Mouse (Mus musculus) intestine, embryonic 15.5 days (tissue): ENCODE data around the gene Hsph1. TPM values are rescaled to one million over a fixed set of nuclear protein-coding genes. Genes with fewer than 3 reads are reported as not detected.

ENCODE experiments used
- ATAC-seq: fragments of 200-750 bp; cut with Nextera tagmentation; 2 replicates; pipeline ENCODE4 v1.8.0; 2017; ENCODE audit warnings: moderate TSS enrichment, moderate library complexity
- H3K27ac ChIP-seq: fragments of 300-500 bp; sonication (generic); 2 replicates; pipeline ENCODE4 v1.5.1; 2015; ENCODE audit warnings: mild to moderate bottlenecking, inconsistent platforms
- H3K27me3 ChIP-seq: fragments of 300-500 bp; sonication (generic); replicated peaks from 2 replicates; pipeline ENCODE4 v1.6.1; 2015; ENCODE audit warnings: inconsistent platforms
- H3K36me3 ChIP-seq: fragments of 300-500 bp; sonication (generic); 2 replicates; pipeline ENCODE4 v1.6.1; 2015; ENCODE audit warnings: inconsistent platforms
- H3K4me1 ChIP-seq: fragments of 300-500 bp; sonication (generic); replicated peaks from 2 replicates; pipeline ENCODE4 v1.6.1; 2015; ENCODE audit warnings: inconsistent platforms
- H3K4me2 ChIP-seq: fragments of 300-500 bp; sonication (generic); replicated peaks from 2 replicates; pipeline ENCODE4 v1.6.1; 2015; ENCODE audit warnings: mild to moderate bottlenecking, inconsistent platforms
- H3K4me3 ChIP-seq: fragments of 300-500 bp; sonication (generic); replicated peaks from 2 replicates; pipeline ENCODE4 v1.5.1; 2015; ENCODE audit warnings: inconsistent platforms
- H3K9ac ChIP-seq: fragments of 300-500 bp; sonication (generic); 2 replicates; pipeline ENCODE4 v1.6.1; 2015; ENCODE audit warnings: inconsistent platforms
- H3K9me3 ChIP-seq: fragments of 300-500 bp; sonication (generic); 2 replicates; pipeline ENCODE4 v1.6.1; 2016; ENCODE audit warnings: inconsistent platforms
- WGBS: fragments of 180-500 bp; shearing (Covaris S2); methylation state at CpG from one replicate; pipeline ENCODE4 v1.1.7; 2015; 5-methylcytosine and 5-hydroxymethylcytosine counted together
- polyA plus RNA-seq: library from polyadenylated mRNA; unstranded; fragments of >200 nt; fragmentation: Nextera tagmentation; extraction: Ambion mirVana; gene quantifications from 2 replicates; pipeline ENCODE4 v1.2.1, GENCODE M21; 2015

Hsph1 gene
- polyA plus RNA-seq, 1 experiment from 2014 or later: 56.8 TPM

- Histone ChIP-seq H3K9me3 (no peaks in the 10 kb centered on the region), H3K4me1 (no peaks in the 10 kb centered on the region), H3K27ac (no peak overlapping the region), H3K9ac (no peak overlapping the region), H3K4me3 (no peak overlapping the region), H3K36me3 (no peaks in the 10 kb centered on the region), H3K27me3 (no peaks in the 10 kb centered on the region), H3K4me2 (no peak overlapping the region)
- ATAC-seq: no peak
- 82% methylated on average over 8 of the region's 8 CpGs for WGBS
These were observed 29.0 kb downstream of the Hsph1 start for GRCm38 (mm10) chr5:149607083-149607720.

GRCm38 (mm10) chr5:149603241-149603640 is 32.9 kb downstream of the Hsph1 start:
- Histone ChIP-seq H3K36me3 (no peaks in the 10 kb centered on the region), H3K4me3 (no peak overlapping the region), H3K27ac (no peak overlapping the region), H3K9ac (no peak overlapping the region), H3K4me2 (no peak overlapping the region), H3K27me3 (no peaks in the 10 kb centered on the region), H3K4me1 (no peaks in the 10 kb centered on the region), H3K9me3 (no peaks in the 10 kb centered on the region)
- 66% methylated on average over 3 of the region's 3 CpGs for WGBS
- ATAC-seq: no peak

- no peak overlapping the region for H3K4me3 ChIP-seq
- H3K27ac ChIP-seq: no peak overlapping the region
- no peak overlapping the region for H3K9ac ChIP-seq
- no peaks in the 10 kb centered on the region for H3K27me3 ChIP-seq
- no peak for ATAC-seq
- H3K9me3 ChIP-seq: no peaks in the 10 kb centered on the region
- H3K36me3 ChIP-seq: no peaks in the 10 kb centered on the region
- 96% methylated on average over 3 of the region's 3 CpGs for WGBS
- no peaks in the 10 kb centered on the region for H3K4me1 ChIP-seq
- H3K4me2 ChIP-seq: no peak overlapping the region
These were observed 34.2 kb downstream of the Hsph1 start for GRCm38 (mm10) chr5:149601996-149602395.

GRCm38 (mm10) chr5:149597351-149597750 is 38.8 kb downstream of the Hsph1 start:
- 54% methylated on average over 18 of the region's 18 CpGs for WGBS

GRCm38 (mm10) chr5:149594215-149594614 is 42.0 kb downstream of the Hsph1 start:
- no peak overlapping the region for H3K9ac ChIP-seq
- no peak overlapping the region for H3K4me3 ChIP-seq
- no peaks in the 10 kb centered on the region for H3K9me3 ChIP-seq
- ATAC-seq: no peak
- WGBS: 85% methylated on average over 3 of the region's 3 CpGs
- H3K27me3 ChIP-seq: no peaks in the 10 kb centered on the region
- H3K4me2 ChIP-seq: no peak overlapping the region
- no peaks in the 10 kb centered on the region for H3K4me1 ChIP-seq
- H3K36me3 ChIP-seq: no peaks in the 10 kb centered on the region
- H3K27ac ChIP-seq: no peak overlapping the region

More at GRCm38 (mm10) chr5:149597351-149597750, 38.8 kb downstream of the Hsph1 start:
- H3K9me3 ChIP-seq: no peaks in the 10 kb centered on the region
- H3K4me3 ChIP-seq: no peak overlapping the region
- no peaks in the 10 kb centered on the region for H3K27me3 ChIP-seq
- no peak overlapping the region for H3K9ac ChIP-seq
- ATAC-seq: no peak
- H3K4me2 ChIP-seq: no peak overlapping the region
- H3K4me1 ChIP-seq: no peaks in the 10 kb centered on the region
- H3K27ac ChIP-seq: no peak overlapping the region
- no peaks in the 10 kb centered on the region for H3K36me3 ChIP-seq

GRCm38 (mm10) chr5:149589932-149590331 is 46.2 kb downstream of the Hsph1 start:
- no peaks in the 10 kb centered on the region for H3K36me3 ChIP-seq
- H3K4me1 ChIP-seq: 0 out of 2 replicates have a peak, but pooled peaks cover 5% of the 10 kb centered on the region
- H3K4me3 ChIP-seq: no peak overlapping the region
- no peak overlapping the region for H3K27ac ChIP-seq
- no peaks in the 10 kb centered on the region for H3K9me3 ChIP-seq
- WGBS: 41% methylated on average over 3 of the region's 3 CpGs
- no peak overlapping the region for H3K9ac ChIP-seq
- H3K4me2 ChIP-seq: no peak overlapping the region
- no peaks in the 10 kb centered on the region for H3K27me3 ChIP-seq
- ATAC-seq: no peak

- H3K9ac ChIP-seq: no peak overlapping the region
- H3K9me3 ChIP-seq: no peaks in the 10 kb centered on the region
- H3K4me1 ChIP-seq: 0 out of 2 replicates have a peak, but pooled peaks cover 8% of the 10 kb centered on the region
- 46% methylated on average over 7 of the region's 7 CpGs for WGBS
- H3K36me3 ChIP-seq: no peaks in the 10 kb centered on the region
- no peak overlapping the region for H3K27ac ChIP-seq
- no peak for ATAC-seq
- H3K4me2 ChIP-seq: no peak overlapping the region
- no peak overlapping the region for H3K4me3 ChIP-seq
- no peaks in the 10 kb centered on the region for H3K27me3 ChIP-seq
These were observed 47.2 kb downstream of the Hsph1 start for GRCm38 (mm10) chr5:149588814-149589534.

GRCm38 (mm10) chr5:149587327-149587895 is 48.8 kb downstream of the Hsph1 start:
- Histone ChIP-seq H3K9ac (no peak overlapping the region), H3K4me2 (no peak overlapping the region)

GRCm38 (mm10) chr5:149585910-149586309 is 50.3 kb downstream of the Hsph1 start:
- 68% methylated on average over 10 of the region's 10 CpGs for WGBS
- Histone ChIP-seq H3K4me2 (no peak overlapping the region), H3K4me1 (0 out of 2 replicates have a peak, but pooled peaks cover 8% of the 10 kb centered on the region), H3K4me3 (no peak overlapping the region), H3K9ac (no peak overlapping the region), H3K9me3 (no peaks in the 10 kb centered on the region), H3K27ac (no peak overlapping the region), H3K27me3 (no peaks in the 10 kb centered on the region), H3K36me3 (no peaks in the 10 kb centered on the region)
- ATAC-seq: no peak

More at GRCm38 (mm10) chr5:149587327-149587895, 48.8 kb downstream of the Hsph1 start:
- Histone ChIP-seq H3K4me3 (no peak overlapping the region), H3K9me3 (no peaks in the 10 kb centered on the region), H3K4me1 (0 out of 2 replicates have a peak, but pooled peaks cover 8% of the 10 kb centered on the region), H3K27me3 (no peaks in the 10 kb centered on the region), H3K36me3 (no peaks in the 10 kb centered on the region), H3K27ac (no peak overlapping the region)
- 84% methylated on average over 11 of the region's 11 CpGs for WGBS
- no peak for ATAC-seq

- Histone ChIP-seq H3K36me3 (no peaks in the 10 kb centered on the region), H3K9me3 (no peaks in the 10 kb centered on the region), H3K4me1 (0 out of 2 replicates have a peak, but pooled peaks cover 8% of the 10 kb centered on the region), H3K9ac (no peak overlapping the region), H3K27me3 (no peaks in the 10 kb centered on the region), H3K4me2 (no peak overlapping the region), H3K27ac (no peak overlapping the region), H3K4me3 (no peak overlapping the region)
- WGBS: 62% methylated on average over 1 of the region's 1 CpGs
- ATAC-seq: peak; percentile 61
These were observed 50.9 kb downstream of the Hsph1 start for GRCm38 (mm10) chr5:149585231-149585630.

GRCm38 (mm10) chr5:149584154-149584655 is 52.0 kb downstream of the Hsph1 start:
- no peaks in the 10 kb centered on the region for H3K36me3 ChIP-seq
- H3K4me1 ChIP-seq: 0 out of 2 replicates have a peak, but pooled peaks cover 8% of the 10 kb centered on the region
- no peaks in the 10 kb centered on the region for H3K27me3 ChIP-seq
- H3K4me3 ChIP-seq: no peak overlapping the region
- no peak overlapping the region for H3K27ac ChIP-seq
- no peak overlapping the region for H3K9ac ChIP-seq
- ATAC-seq: no peak
- 62% methylated on average over 8 of the region's 8 CpGs for WGBS
- H3K9me3 ChIP-seq: no peaks in the 10 kb centered on the region
- H3K4me2 ChIP-seq: no peak overlapping the region

GRCm38 (mm10) chr5:149583507-149583906 is 52.7 kb downstream of the Hsph1 start:
- Histone ChIP-seq H3K27ac (no peak overlapping the region), H3K9me3 (no peaks in the 10 kb centered on the region), H3K4me3 (no peak overlapping the region), H3K36me3 (no peaks in the 10 kb centered on the region), H3K27me3 (no peaks in the 10 kb centered on the region), H3K9ac (no peak overlapping the region), H3K4me1 (0 out of 2 replicates have a peak, but pooled peaks cover 6% of the 10 kb centered on the region), H3K4me2 (no peak overlapping the region)
- ATAC-seq: peak; percentile 55; the same call in 1 of the 2 replicates
- WGBS: 26% methylated on average over 8 of the region's 8 CpGs
